Mouse (Mus musculus) layer of hippocampus, postnatal 14 days (tissue): ENCODE results near the gene Ptges2. TPM values are rescaled to one million over a fixed set of nuclear protein-coding genes. Genes with fewer than 3 reads are reported as not detected.

Source experiments
- DNase-seq, 2 experiments: peaks; one replicate each; pipeline ENCODE4 v3.0.0; 2021 to 2022; ENCODE audit warnings: low spot score in 2 of 2, mixed read lengths in 1 of 2
- total RNA-seq, 2 experiments: library from RNA; stranded (reverse); gene quantifications; 2 replicates each; pipeline ENCODE4 v1.2.3; 2021

Ptges2 gene
- total RNA-seq, 2 experiments from 2014 or later, result 36.6 to 40.3 TPM

- no peak for DNase-seq
Measured at GRCm38 (mm10) chr2:32367315-32367714, 28.4 kb upstream of the Ptges2 start.

GRCm38 (mm10) chr2:32374191-32374590 is 21.5 kb upstream of the Ptges2 start:
- no peak for DNase-seq

- DNase-seq, result no peak
Measured at GRCm38 (mm10) chr2:32375317-32375940, 20.3 kb upstream of the Ptges2 start.

GRCm38 (mm10) chr2:32376963-32377362 is 18.7 kb upstream of the Ptges2 start:
- DNase-seq, result no peak

GRCm38 (mm10) chr2:32380001-32380500 is 15.6 kb upstream of the Ptges2 start:
- DNase-seq, result no peak

- no peak for DNase-seq
Measured at GRCm38 (mm10) chr2:32381141-32381774, 14.4 kb upstream of the Ptges2 start.

- DNase-seq, result peak; percentile 87 to 92
Measured at GRCm38 (mm10) chr2:32381775-32382223, 13.9 kb upstream of the Ptges2 start, which contains the start of gene 1110008P14Rik. Gene 1110008P14Rik, minus strand, starts transcription at chr2:32381938.

- no peak for DNase-seq
Measured at GRCm38 (mm10) chr2:32382689-32383088, 13.0 kb upstream of the Ptges2 start.

GRCm38 (mm10) chr2:32387706-32388490 is 7.8 kb upstream of the Ptges2 start, which contains the start of gene Lcn2:
Gene Lcn2, minus strand, starts transcription at chr2:32388252.
- DNase-seq, result no peak

GRCm38 (mm10) chr2:32389157-32389556 is 6.5 kb upstream of the Ptges2 start:
- no peak for DNase-seq

GRCm38 (mm10) chr2:32390871-32391270 is 4.8 kb upstream of the Ptges2 start:
- DNase-seq, result no peak

- DNase-seq, result no peak
Measured at GRCm38 (mm10) chr2:32392063-32392462, 3.6 kb upstream of the Ptges2 start.

GRCm38 (mm10) chr2:32394973-32395372 is 723 bp upstream of the Ptges2 start:
- DNase-seq, result peak in 1 of 2 experiments; percentile 26

- DNase-seq, result peak; percentile 89 to 95
Measured at GRCm38 (mm10) chr2:32395946-32396621, 388 bp downstream of the Ptges2 start.

- DNase-seq, result no peak
Measured at GRCm38 (mm10) chr2:32396695-32397094, 999 bp downstream of the Ptges2 start.

- peak; percentile 93 to 97 for DNase-seq
Measured at GRCm38 (mm10) chr2:32404663-32405062, 9.0 kb downstream of the Ptges2 start.

GRCm38 (mm10) chr2:32407144-32407824 is 11.6 kb downstream of the Ptges2 start:
- DNase-seq, result no peak

GRCm38 (mm10) chr2:32408429-32409424 is 13.0 kb downstream of the Ptges2 start:
- DNase-seq, result no peak

GRCm38 (mm10) chr2:32411407-32411806 is 15.7 kb downstream of the Ptges2 start:
- no peak for DNase-seq
